Mouse (Mus musculus): ENCODE results near the gene Nup133. TPM values are rescaled to one million over a fixed set of nuclear protein-coding genes. Genes with fewer than 3 reads are reported as not detected.

The Nup133 gene
- polyA plus RNA-seq (2015; fragmentation: Nextera tagmentation; extraction: Ambion mirVana), result 25.5 and 27.0 TPM in 2 replicates

GRCm38 (mm10) chr8:123948942-123949685, at the start of gene Nup133:
Nup133 (minus strand) TSS chr8:123949265.
- H3K27ac ChIP-seq, result peak within 1 kb of the TSS; percentile 91
- no peaks in the 10 kb centered on the region for H3K9me3 ChIP-seq
- peaks cover 39% of the 10 kb centered on the region for H3K36me3 ChIP-seq
- no peaks in the 10 kb centered on the region for H3K27me3 ChIP-seq
- H3K4me1 ChIP-seq, result peaks cover 15% of the 10 kb centered on the region
- peak within 1 kb of the TSS; percentile 70 for H3K9ac ChIP-seq
- WGBS, result under 1% methylated on average over 77 of the region's 77 CpGs
- peak; percentile 77 for ATAC-seq (ENCODE audit: insufficient number of reproducible peaks, low FRiP score, low TSS enrichment, low read depth)
- H3K4me2 ChIP-seq, result peak within 1 kb of the TSS; percentile 96
- H3K4me3 ChIP-seq, result peak within 1 kb of the TSS; percentile 99

GRCm38 (mm10) chr8:123993997-123994396, 44.9 kb upstream of the Nup133 start:
- no peaks in the 10 kb centered on the region for H3K9me3 ChIP-seq
- no peak overlapping the region for H3K4me2 ChIP-seq
- peaks cover 44% of the 10 kb centered on the region for H3K36me3 ChIP-seq
- H3K27ac ChIP-seq, result no peak overlapping the region
- H3K9ac ChIP-seq, result no peak overlapping the region
- H3K4me1 ChIP-seq, result no peaks in the 10 kb centered on the region
- no peak overlapping the region for H3K4me3 ChIP-seq
- 82% methylated on average over 3 of the region's 3 CpGs for WGBS
- H3K27me3 ChIP-seq, result no peaks in the 10 kb centered on the region
- no peak for ATAC-seq (ENCODE audit: insufficient number of reproducible peaks, low FRiP score, low TSS enrichment, low read depth)

- Histone ChIP-seq H3K9me3 (no peaks in the 10 kb centered on the region), H3K4me1 (no peaks in the 10 kb centered on the region), H3K27me3 (no peaks in the 10 kb centered on the region), H3K9ac (no peak overlapping the region), H3K36me3 (peaks cover 40% of the 10 kb centered on the region), H3K27ac (no peak overlapping the region), H3K4me3 (no peak overlapping the region), H3K4me2 (no peak overlapping the region)
- 86% methylated on average over 5 of the region's 5 CpGs for WGBS
- ATAC-seq (ENCODE audit: insufficient number of reproducible peaks, low FRiP score, low TSS enrichment, low read depth), result no peak
These were observed 44.5 kb upstream of the Nup133 start for GRCm38 (mm10) chr8:123993597-123993996.

DNA sequence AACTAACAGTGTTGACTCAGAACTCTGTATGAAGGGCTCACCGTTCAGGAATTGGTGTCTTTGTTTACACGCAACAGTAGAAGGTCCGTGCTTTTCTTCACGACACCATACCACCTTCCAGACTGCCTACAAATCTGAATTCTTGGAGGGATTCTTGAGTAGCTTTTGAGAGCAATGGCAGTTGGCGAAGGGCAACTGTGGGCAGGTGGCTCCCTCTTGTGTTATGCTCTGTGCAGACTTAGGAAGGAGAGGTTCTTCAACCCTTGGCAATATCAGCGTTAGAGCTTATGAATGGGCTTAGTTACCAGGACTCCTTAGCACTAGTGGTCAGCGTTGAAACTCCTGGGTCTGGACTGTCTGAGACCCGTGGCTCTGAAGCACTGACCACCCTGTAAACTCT, 43.5 kb upstream of the Nup133 start:
- WGBS, result 84% methylated on average over 8 of the region's 8 CpGs
- no peaks in the 10 kb centered on the region for H3K27me3 ChIP-seq
- H3K4me2 ChIP-seq, result no peak overlapping the region
- no peak overlapping the region for H3K9ac ChIP-seq
- no peak overlapping the region for H3K27ac ChIP-seq
- H3K4me1 ChIP-seq, result no peaks in the 10 kb centered on the region
- H3K36me3 ChIP-seq, result peaks cover 32% of the 10 kb centered on the region
- no peak for ATAC-seq (ENCODE audit: insufficient number of reproducible peaks, low FRiP score, low TSS enrichment, low read depth)
- no peaks in the 10 kb centered on the region for H3K9me3 ChIP-seq
- H3K4me3 ChIP-seq, result no peak overlapping the region

DNA sequence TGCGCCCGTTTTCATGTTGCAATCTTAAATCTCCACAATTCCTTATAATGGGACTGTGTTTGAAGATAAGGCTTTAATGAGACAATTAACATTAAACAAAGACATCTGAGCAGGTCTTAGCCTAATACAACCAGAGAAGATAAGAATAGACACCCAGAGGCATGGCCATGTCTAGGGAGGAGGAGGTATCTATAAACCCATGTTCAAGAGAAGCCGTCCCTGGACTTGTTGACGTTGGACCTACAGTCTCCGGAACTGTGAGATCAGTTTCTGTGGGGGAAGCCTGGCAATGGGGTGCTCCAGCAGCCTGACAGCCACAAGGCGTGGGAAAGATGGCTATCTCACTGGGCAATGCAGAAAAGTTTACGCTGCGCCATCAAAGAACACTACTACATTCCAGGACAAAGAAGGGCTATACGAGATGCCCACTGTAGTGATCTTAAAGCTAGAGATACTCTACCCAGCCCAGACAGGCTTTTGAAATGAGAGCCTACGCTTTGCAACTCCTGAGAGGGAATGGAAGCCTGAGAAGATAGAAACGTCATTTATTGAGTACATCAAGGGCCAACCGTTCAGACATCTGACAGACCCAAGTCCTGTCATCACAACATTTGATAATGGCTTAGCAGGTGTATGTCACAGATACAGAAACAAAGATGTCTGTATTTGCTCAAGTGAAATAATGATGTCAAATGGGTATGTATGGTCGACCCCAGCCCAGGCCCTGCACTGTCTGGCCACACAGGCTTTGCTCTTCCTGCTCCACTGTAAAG, 41.4 kb upstream of the Nup133 start:
- Histone ChIP-seq H3K36me3 (peaks cover 18% of the 10 kb centered on the region), H3K4me3 (no peak overlapping the region), H3K4me1 (no peaks in the 10 kb centered on the region), H3K27ac (no peak overlapping the region), H3K9ac (no peak overlapping the region), H3K27me3 (no peaks in the 10 kb centered on the region), H3K9me3 (no peaks in the 10 kb centered on the region), H3K4me2 (no peak overlapping the region)
- 81% methylated on average over 13 of the region's 13 CpGs for WGBS
- no peak for ATAC-seq (ENCODE audit: insufficient number of reproducible peaks, low FRiP score, low TSS enrichment, low read depth)

- Histone ChIP-seq H3K4me3 (no peak overlapping the region), H3K4me2 (no peak overlapping the region), H3K9ac (no peak overlapping the region), H3K27ac (no peak overlapping the region), H3K27me3 (no peaks in the 10 kb centered on the region), H3K36me3 (peaks cover 11% of the 10 kb centered on the region), H3K9me3 (no peaks in the 10 kb centered on the region), H3K4me1 (no peaks in the 10 kb centered on the region)
- WGBS, result 75% methylated on average over 7 of the region's 7 CpGs
- ATAC-seq (ENCODE audit: insufficient number of reproducible peaks, low FRiP score, low TSS enrichment, low read depth), result no peak
These were observed 40.1 kb upstream of the Nup133 start for GRCm38 (mm10) chr8:123989128-123989527.

GRCm38 (mm10) chr8:123988605-123989038, 39.6 kb upstream of the Nup133 start:
- no peak overlapping the region for H3K27ac ChIP-seq
- no peaks in the 10 kb centered on the region for H3K27me3 ChIP-seq
- H3K4me1 ChIP-seq, result no peaks in the 10 kb centered on the region
- H3K4me3 ChIP-seq, result no peak overlapping the region
- H3K9me3 ChIP-seq, result no peaks in the 10 kb centered on the region
- no peak for ATAC-seq (ENCODE audit: insufficient number of reproducible peaks, low FRiP score, low TSS enrichment, low read depth)
- H3K4me2 ChIP-seq, result no peak overlapping the region
- WGBS, result 70% methylated on average over 6 of the region's 6 CpGs
- no peak overlapping the region for H3K9ac ChIP-seq
- peaks cover 6% of the 10 kb centered on the region for H3K36me3 ChIP-seq

DNA sequence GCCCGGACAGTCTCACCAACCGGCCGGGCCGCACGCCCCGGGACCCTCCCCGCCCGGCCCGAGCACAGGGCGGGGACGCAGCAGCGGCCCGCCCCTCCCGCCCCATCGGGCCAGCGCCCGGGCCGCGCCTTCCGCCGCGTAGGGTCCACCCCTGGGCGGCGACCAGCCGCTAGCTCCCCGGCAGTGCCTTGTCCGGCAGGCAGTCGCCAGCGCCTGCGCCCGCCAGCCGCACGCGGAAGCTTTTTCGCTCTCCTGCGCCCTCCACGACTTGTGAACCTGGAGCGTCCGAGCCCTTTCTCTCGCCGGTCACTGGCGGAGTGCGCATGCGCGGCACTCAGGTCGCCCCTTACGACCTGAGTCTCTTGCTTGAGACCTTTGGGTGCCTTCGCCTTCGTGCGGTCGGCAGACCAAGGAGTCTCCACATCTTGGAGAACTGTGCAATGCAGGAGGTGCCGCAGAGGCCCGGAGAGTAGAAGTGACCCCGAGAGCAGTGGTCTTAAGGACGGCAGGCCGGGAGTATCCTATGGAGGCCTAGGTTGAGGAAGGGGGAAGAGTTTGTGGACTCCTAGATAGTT, 33.8 kb upstream of the Nup133 start, which contains the start of gene Abcb10:
TSS of gene Abcb10 (minus strand) at position 297 of the 575 bp plus-strand sequence.
- no peaks in the 10 kb centered on the region for H3K27me3 ChIP-seq
- under 1% methylated on average over 43 of the region's 56 CpGs for WGBS
- peak within 1 kb of the TSS; percentile 90 for H3K4me2 ChIP-seq
- H3K4me3 ChIP-seq, result peak within 1 kb of the TSS; percentile 85
- H3K27ac ChIP-seq, result peak within 1 kb of the TSS; percentile 78
- peaks cover 14% of the 10 kb centered on the region for H3K4me1 ChIP-seq
- H3K36me3 ChIP-seq, result no peaks in the 10 kb centered on the region
- H3K9ac ChIP-seq, result peak within 1 kb of the TSS; percentile 59
- ATAC-seq (ENCODE audit: insufficient number of reproducible peaks, low FRiP score, low TSS enrichment, low read depth), result peak; percentile 94
- H3K9me3 ChIP-seq, result no peaks in the 10 kb centered on the region

DNA sequence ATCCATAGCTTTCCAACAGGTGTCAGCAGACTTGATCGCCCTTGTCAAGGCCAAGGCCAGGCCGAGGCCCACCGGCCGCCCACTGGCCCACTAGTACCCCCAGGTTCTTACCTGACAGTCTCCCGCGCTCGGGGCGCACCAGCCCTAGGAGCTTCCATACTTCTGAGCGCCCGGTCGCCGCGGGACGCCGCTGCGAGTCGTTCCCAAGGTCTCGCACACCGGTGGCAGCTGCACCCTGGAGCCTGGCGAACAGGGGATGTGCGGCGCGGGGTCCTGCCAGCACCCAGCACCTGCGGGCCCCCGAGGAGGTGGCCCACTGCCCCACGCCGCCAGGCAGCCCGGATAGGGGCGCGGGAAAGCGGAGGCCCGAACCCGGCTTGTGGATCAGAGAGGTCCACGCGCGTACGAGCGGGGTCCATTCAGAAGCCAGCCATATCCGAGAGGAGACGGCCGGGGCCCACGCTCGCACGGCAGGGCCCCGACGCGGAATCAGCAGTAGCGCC, 33.3 kb upstream of the Nup133 start:
- under 1% methylated on average over 48 of the region's 48 CpGs for WGBS
- no peak for ATAC-seq (ENCODE audit: insufficient number of reproducible peaks, low FRiP score, low TSS enrichment, low read depth)
- peak overlapping the region; percentile 78 for H3K27ac ChIP-seq

GRCm38 (mm10) chr8:123981674-123982073, 32.6 kb upstream of the Nup133 start:
- H3K4me3 ChIP-seq, result peak overlapping the region; percentile 5; the same call in 1 of the 2 replicates
- WGBS, result 32% methylated on average over 4 of the region's 4 CpGs
- no peak overlapping the region for H3K9ac ChIP-seq
- no peaks in the 10 kb centered on the region for H3K27me3 ChIP-seq
- no peak for ATAC-seq (ENCODE audit: insufficient number of reproducible peaks, low FRiP score, low TSS enrichment, low read depth)
- H3K4me2 ChIP-seq, result 0 out of 2 replicates have a peak overlapping the region, but pooled peaks have one; percentile 10
- H3K27ac ChIP-seq, result no peak overlapping the region
- H3K36me3 ChIP-seq, result no peaks in the 10 kb centered on the region
- H3K4me1 ChIP-seq, result peaks cover 14% of the 10 kb centered on the region
- no peaks in the 10 kb centered on the region for H3K9me3 ChIP-seq

More for the DNA sequence above, 33.3 kb upstream of the Nup133 start:
- H3K36me3 ChIP-seq, result no peaks in the 10 kb centered on the region
- no peaks in the 10 kb centered on the region for H3K27me3 ChIP-seq
- H3K9ac ChIP-seq, result peak overlapping the region; percentile 59
- H3K4me2 ChIP-seq, result peak overlapping the region; percentile 90
- H3K4me3 ChIP-seq, result peak overlapping the region; percentile 85
- H3K4me1 ChIP-seq, result peaks cover 14% of the 10 kb centered on the region
- no peaks in the 10 kb centered on the region for H3K9me3 ChIP-seq

DNA sequence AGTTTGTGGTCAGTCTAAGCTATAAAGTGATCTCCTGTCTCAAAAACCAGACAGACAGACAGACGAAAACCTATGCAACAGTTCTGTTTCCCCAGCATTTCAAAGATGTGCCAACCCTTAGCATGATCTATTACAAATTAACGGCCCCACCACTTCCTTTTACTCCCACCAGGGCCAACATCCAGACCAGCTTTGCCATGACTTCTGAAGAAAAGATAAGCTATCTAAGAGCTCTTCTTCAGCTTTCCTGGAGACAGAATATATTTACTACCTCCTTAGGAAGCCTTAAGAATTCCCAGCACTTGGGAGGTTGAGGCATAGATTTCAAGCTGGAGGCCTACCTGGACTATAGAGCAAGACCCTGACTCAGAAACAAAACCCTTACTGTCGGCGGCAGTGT, 31.2 kb upstream of the Nup133 start:
- Histone ChIP-seq H3K9me3 (no peaks in the 10 kb centered on the region), H3K27me3 (no peaks in the 10 kb centered on the region), H3K4me3 (no peak overlapping the region), H3K9ac (no peak overlapping the region), H3K4me1 (peaks cover 14% of the 10 kb centered on the region), H3K27ac (no peak overlapping the region), H3K36me3 (no peaks in the 10 kb centered on the region), H3K4me2 (no peak overlapping the region)
- 65% methylated on average over 4 of the region's 4 CpGs for WGBS
- no peak for ATAC-seq (ENCODE audit: insufficient number of reproducible peaks, low FRiP score, low TSS enrichment, low read depth)

Data from limb, embryonic 15.5 days (tissue).